Mouse (Mus musculus) c-Kit-negative CD71-positive TER-119-positive erythroid progenitor cells, embryonic 14.5 days (primary cell): ENCODE data around the gene Kl.

Source experiments
- DNase-seq: peaks from one replicate; pipeline ENCODE4 v3.0.0-alpha.2; 2013; ENCODE audit warnings: low read depth, low spot score

Gene Kl

DNA sequence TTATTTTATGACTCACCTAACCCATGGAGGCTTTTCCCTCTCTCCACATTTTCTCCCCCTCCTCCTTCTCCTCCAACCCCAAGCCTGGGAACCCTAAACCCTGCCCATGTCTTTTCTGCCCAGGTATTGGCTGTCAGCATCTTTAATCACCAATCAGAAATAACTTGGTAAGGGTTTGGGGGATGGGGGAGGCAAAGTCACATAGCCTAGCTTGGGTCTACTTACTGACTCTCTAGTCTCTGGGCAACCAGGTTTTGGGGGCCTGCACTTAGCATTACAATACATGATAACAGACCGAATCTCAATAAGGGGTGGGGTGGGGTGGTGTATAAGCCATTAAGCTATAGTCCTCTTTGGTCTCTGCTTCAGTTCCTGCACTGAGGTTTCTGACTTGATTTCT is 10.3 kb downstream of the Kl start:
- no peak for DNase-seq

DNA sequence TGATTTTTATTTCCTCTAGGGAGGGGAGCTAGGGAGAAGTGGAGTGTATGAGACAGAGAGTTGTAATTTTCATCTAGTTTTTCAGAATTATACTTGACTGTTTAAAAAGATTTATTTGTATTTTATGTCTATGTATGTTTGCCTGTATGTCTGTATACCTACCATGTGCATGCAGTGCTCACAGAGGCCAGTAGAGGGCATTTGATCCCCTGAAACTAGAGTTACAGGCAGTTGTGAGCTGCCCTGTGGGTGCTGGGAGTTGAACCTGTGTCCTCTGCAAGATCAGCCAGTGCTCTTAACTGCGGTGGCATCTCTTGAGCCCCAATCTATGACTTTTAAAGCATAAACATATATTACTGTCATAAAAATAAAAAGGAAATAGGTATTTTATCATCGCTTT is 15.5 kb downstream of the Kl start:
- no peak for DNase-seq

DNA sequence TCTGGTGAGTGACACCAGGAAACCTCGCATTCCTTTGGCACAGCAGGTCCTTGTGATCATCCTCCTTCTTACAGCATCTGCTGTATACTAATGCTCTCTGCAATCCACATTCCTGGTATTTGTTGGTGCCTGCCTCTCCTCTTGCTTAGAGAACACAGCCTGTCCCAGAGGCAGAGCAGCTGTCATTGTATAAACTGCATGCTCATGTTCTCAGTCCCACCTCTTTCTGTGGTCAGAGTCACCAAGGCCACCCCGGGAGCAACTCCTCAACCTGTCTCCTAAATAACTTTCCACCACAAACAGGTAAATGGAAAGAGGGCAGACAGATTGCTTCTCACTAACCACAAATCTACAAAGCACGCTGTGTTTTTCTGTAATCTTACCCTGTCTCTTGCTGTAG is 18.1 kb downstream of the Kl start:
- no peak for DNase-seq

DNA sequence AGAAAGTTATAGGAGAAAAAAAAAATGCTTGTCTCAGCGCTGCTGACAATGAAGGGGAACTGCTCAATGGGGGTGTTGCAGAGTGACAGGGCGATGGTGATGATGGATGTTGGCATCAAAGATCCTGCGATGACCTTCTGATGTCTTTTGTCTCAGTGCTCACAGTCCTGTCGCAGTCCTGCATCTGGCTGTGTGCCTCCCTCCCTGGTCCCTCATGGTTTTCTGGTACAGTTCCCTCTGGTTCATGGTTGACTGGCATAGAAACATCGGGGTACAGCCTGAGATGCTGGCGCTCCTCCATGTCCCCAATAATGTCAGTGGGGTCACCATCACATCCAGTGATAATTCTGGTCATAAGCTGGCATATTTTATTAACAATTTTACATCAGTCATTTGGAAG is 18.7 kb downstream of the Kl start:
- no peak for DNase-seq

DNA sequence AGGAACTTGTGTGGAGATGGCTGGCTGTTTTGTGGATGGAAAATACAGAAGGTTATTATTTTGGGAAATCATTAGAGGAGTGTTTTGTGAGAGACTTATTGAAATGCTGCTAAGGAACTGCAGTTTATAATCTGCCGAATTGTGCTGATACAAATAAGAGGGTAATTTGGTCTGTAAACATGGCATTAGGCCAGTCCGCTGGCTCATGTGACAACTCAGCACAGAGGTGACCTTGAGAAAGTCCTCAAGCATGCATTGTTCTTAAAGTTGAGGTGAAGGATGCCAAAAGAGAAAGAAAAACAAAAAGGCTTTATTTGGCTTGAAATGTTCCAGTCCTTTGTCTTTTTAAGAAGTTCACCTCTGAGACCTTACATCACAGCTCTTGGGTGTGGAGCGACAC is 21.8 kb downstream of the Kl start:
- no peak for DNase-seq

DNA sequence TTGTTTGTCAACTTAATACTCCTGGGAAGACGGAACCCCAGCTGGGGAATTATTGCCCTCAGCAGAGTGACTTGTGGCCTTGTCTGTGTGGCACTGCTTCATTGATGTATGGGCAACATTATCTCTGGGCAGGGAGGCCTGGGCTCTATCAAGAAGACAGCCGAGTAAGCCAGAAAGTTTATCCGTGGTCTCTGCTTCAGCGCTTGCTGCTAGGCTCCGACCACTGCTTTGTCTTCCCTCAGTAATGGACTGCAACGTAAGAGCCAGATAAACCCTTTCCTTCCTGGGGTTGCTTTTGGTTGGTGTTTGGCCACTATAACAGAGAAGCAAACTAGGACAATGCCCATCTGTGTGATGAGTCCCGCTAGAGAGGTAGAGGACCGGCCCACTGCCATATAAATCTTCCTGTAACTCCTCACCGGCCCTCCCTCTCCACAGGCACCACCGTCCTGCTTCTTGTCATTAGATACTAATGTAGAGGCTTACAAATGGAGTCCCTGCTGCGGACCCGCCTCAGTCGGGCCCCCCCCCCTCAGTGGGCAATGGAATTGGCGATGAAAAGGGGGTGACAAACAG is 25.1 kb downstream of the Kl start:
- DNase-seq, result no peak

DNA sequence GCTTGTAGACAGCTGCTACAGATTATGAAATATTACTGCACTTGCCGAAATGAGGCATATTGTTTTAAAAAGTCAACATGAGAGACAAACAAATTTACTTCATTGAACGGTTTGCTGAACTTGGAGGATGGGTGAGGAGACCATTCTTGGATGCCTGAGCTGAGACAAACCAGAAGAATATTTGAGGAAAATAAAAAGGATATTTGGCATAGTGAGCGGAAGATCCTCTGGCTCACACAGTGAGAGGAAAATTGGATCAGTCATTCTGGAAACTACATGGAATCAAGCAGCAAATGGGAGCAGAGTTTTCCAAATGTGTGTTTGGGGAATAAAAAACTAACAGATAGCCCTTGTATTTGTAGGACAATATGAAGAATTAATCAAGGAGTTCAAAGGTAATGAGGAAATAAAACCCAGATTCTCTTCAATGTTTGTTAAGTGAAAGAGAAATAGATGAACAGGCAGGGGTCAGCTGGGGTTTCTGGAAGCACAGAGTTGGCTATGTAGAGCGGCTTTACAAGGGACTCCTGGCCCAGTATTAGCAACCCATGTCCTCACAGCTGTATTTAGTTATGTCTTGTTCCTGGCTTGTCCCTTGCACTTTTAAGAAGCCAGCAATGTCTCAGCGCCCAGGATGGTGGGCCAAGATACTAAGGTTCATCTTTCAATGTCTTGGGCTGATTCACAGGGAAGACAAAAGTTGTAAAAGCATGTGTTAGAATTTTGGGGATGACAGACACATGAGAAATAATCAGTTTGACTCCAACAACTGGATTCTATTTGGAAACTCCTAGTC is 27.1 kb downstream of the Kl start:
- no peak for DNase-seq

DNA sequence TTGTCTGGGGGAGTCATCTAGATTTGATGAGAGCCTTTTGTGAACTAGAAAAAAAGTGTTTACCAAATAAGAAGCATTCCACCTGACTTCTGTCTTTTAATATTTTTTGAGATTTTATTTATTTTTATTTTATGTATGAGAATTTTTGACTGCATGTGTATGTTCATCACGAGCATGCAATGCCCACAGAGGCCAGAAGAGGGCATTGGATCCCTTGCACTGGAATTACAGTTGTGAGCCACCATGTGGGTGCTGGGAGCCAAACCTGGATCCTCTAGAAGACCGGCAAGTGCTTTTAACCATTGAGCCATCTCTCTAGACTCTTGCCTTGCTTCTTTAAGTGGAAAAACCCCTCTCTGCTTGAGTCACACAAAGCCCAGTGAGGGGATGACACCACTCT is 29.7 kb downstream of the Kl start:
- no peak for DNase-seq

DNA sequence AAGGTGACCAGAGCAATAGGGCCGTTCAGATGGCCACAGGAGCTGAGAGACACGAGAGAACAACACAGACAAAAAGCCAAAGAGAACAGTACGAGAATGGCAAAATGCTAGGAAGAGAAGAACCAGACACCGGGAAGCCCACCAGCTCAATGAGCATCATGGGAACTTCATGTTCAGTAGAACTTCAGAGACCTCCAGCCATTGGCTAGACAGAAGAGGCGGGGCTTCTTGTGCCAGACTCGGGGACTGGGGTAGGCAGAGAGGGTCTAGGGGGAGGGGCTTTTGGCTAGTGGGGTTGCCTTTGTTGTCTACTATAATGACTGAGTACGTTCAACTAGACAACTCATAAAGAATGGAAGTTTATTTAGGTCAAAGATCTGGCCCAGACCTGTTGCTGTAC is 41.7 kb downstream of the Kl start:
- DNase-seq, result no peak

DNA sequence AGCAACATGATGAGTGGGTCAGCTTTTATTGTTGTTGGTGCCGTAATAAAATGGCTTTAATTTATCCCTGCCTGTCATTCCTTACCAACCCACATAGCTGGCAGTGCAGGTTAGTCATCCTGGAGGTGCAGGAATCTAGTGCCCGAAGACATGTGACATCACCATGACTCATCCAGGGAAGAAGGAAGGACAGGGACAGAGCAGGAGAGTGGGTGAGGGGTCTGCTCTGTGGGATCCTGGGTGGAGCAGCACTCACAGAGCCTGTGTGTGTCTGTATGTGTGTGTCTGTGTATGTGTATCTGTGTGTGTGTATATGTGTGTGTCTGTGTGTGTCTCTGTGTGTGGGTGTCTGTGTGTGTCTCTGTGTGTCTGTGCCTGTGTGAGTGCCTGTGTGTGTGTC is 44.2 kb downstream of the Kl start:
- no peak for DNase-seq

DNA sequence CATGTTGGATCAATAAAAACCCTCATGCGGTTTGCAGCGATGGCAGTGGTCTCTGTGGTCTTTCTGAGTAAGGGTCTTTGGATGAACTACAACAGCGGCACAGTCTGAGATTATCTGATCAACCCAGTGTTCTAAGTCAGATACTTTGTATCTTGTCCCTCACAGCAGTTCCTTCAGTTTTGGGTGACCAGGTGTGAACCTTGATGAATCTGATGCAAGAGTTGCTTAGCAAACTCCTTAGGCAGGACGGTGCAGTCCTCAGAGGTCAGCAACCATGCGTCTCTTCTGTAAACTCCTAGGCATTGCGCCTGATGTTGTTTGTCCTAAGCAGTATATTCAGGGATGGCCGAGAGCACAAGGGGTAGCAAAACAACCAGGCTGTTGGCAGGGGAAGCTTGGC is 48.7 kb downstream of the Kl start:
- no peak for DNase-seq

DNA sequence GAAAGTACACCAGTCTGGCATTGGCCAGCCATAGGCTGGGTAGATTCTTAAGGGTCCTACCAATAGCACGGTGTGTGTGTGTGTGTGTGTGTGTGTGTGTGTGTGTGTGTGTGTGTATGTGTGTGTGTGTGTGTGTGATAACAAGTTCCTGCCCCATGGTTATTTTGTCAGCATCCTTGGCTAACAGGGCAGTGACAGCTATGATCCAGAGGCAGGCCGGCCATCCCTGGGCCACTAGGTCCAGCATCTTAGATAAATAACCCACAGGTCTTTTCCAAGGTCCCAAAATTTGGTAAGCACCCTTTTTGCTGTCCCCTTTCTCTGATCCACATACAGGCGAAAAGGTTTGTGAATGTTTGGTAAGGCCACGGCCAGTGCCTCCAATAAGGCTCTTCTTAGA is 49.6 kb downstream of the Kl start:
- no peak for DNase-seq

DNA sequence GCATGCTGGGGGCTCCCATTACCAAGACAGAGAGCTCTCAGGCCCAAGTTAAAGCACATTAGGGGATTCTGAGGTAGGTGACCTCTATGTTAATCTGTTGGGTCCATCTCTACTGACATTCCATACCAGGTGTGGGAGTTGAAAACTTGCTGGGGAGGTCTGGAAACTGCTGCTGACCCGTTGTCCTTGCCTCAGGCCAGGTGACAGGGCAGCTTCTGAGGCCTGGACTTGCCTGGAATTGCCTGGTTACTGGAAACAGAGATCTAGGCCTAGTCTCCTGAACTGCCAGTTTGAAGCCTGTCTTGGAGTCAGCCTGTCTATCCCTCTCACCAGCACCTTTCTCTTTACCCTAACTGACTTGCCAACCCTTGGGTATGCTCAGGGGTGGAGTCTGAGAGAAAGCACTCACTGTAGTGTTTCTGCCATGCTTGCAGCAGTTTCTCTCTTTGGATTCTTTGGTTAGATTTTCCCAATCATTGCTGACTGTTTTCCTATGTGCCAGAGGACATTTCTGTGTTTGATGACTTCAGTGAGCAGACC is 51.9 kb downstream of the Kl start:
- no peak for DNase-seq

DNA sequence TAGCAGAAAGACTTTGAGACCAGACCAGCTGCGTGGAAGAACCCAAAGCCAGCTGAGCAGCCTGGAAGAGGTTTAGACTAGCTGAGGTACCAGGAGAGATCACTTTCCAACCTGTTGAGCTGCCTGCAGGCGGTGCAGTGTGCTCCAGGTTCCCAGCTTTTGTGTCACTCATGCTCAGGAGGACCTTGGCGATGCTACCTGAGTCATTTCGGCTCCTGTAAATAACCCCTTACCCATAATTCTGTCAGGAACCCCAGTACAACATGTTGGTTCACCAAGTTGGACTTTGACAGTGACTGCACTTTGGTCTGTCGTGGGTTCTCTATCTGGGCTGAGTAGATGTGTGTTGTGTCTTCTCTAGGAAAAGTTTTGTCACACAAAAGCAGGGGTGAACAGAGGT is 66.0 kb downstream of the Kl start:
- no peak for DNase-seq

DNA sequence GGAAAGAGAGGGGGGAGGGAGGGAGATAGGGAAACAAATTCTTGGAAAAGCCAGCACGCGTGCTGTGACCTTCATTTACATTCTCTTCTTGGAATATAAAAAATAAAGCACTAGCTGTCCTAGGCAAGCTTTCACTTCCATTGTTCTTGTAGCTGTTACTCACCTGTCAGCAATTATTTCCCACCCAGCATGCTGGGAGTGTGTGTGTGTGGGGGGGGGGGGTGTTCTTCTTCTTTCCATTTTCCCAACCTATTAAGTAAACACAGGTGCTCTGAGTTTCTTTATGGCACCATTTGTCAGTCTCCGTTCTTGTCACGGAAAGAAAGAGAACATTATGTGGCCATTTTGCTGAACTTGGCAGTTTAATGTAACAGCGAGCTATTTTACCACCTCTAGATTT is 66.6 kb downstream of the Kl start:
- DNase-seq, result no peak

DNA sequence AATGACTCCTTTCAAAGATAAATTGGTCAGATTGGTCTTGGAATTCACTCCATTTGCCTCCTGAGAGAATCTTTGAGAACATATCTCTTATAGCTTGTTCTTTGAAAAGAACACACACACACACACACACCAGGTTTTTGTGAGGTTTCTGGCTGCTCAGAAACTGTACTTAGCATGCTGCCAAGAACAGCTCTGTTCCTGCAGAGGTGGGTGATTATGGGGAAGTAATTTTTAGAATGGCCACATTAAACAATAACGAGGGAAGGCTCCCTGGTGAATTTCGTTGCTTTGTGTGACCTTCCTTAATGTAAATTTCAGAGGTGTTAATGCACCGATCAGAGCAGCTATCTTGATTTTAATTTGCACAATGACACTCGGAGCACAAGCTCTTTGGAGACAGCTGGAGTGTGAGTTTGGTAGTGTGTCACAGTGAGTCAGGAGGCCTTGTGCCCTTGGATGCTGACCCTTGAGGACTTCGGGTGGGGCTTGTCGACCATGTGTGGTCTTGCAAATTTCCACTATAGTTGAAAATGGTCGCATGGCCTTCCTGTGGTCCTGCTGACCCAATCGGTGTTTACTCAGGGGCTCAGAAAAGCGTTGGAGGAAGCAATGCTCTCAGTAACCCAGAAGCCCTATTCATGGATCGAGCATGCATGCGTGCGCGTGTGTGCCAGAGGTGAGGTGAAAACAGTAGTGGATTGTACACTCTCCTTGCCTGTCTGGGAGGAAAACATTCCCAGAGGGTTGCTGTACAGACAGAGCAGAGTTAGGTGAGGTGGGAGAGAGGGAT is 67.8 kb downstream of the Kl start:
- DNase-seq, result no peak

DNA sequence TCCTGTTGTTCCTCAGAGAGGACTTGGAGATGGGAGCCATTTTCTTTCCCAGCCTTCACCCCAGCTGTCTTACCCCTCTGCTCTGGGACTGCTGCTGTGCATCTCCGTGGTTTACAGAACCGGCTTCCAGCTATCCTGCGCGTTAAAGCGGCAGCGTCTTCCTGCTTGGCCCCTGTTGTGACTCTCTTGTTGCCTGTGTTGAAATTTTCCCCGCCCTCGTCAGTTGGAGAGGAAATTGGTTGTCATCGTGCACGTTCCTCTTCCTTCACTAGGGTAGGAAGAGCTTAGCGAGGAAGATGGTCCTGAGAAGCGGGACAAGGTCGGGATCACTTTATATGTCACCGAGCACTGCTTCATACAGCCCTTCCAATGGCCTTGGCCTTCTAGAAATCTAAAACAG is 68.4 kb downstream of the Kl start:
- no peak for DNase-seq

DNA sequence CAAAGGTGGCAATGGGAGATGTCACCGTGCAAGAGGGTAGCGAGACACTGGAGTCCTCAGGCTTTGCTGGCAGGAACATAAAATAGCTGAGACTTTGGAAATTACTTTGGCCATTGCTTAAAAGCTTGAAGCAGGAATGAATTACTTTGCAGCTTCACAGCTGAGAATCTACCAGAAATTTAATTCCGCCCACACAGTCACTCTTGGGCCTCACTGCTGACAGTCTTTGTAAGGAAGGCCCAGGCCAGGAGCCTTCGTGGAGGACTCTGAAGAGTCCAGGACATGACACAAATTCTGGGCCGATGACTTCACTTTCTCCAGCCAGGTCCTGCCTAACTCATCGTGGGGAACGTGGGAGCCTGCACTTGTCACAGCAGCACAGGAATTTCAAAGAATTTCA is 69.6 kb downstream of the Kl start:
- DNase-seq, result no peak

DNA sequence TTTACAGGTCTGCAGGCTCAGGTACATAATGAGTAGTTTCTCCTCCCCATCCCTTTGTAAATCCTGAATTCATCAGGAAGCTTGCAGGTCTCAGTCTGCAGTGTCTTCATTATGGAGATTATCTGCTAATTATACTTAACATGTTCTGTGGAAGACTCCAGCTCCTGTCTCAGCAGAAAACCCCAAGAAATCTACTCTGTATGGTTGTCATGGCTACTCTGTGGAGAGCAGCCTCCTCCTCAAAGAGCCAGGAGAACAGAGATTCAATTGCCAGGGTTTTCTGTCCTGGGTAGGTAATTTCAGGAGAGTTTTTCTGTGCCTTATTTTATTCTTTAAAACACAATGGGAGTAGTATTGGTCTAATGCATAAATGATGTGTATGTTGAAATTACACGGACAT is 70.5 kb downstream of the Kl start:
- no peak for DNase-seq

DNA sequence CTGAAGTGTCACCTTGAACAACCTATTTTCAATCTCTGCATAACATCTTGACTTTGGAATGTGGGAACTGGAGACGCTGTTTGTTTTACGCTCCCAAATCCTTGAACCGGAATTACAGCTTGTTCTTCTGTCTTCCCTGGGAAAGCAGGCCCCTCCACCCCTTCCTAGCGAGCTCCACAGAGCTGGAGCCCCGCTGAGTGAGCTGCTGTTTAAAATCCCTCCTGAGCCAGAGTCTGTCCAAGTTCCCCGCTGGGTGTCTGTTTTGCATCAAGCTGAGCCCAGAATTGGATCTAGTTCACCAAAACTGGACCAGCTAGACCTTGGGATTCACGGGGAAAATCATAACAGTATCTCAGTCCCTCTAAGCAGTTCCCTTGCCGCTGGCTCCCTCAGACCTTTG is 71.1 kb downstream of the Kl start:
- no peak for DNase-seq

DNA sequence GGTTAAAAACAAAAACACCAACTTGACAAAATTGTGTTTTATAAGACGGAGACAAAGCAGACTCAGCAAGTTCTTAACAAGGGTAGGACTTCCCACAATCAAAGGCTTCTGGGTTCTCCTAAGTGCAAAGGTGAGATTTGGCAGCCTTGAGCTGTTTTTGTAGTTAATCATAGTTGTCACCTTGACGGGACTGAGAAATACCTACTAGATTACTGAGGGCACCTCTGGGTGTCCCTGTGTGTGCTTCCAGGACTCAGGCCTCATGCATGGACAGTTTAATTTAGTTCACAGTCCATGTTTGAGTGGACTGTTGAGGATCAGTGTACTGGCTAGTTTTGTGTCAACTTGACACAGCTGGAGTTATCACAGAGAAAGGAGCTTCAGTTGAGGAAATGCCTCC is 72.1 kb downstream of the Kl start:
- DNase-seq, result no peak

DNA sequence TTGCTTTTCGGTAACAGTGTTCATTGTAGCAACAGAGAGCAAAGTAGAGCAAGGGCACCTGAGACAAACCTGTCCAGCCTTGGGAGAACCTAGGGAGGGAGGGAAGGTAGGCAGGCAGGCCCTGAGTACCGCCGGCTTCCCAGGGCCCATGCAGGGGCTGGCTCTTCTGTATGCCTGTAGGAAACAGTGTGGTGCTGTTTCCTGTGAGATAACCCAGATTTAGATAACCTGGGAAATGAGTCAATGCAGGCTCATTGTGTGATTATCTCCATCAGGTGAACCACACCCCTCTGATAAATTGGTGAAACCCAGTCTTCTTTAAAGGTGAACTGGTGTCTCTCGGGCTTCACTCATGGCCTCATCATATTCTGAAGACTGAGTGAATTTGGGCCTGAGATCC is 73.7 kb downstream of the Kl start:
- no peak for DNase-seq

DNA sequence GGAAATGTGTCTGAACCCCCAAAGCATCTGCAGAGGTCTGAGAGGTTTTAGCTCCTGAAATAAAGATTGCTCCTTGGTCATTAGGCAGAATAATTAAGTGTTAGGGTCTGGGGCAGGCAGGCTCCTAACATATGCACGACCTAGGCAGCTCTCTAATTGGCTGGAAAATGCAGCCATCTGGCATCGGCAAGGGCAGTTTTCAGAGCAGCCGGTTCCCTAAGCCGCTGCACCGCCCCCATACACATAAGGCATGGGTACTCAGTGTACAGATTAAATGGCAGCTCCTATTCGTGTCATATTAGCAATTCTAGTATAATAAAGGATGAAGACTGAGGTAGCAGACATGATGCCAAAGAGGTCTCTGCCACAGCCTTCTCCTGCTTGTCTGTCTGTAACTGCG is 74.8 kb downstream of the Kl start:
- DNase-seq, result no peak
